Mouse (Mus musculus) MEL (cell line): ENCODE data around the gene Cd300lf. TPM values are rescaled to one million over a fixed set of nuclear protein-coding genes. Genes with fewer than 3 reads are reported as not detected.

Experiments used
- DNase-seq: peaks from one replicate; pipeline ENCODE4 v3.0.0; 2011; ENCODE audit warnings: low read depth, low spot score
- H3K27ac ChIP-seq: 2 replicates; pipeline ENCODE4 v1.5.1; 2012; ENCODE audit warnings: low read depth, mild to moderate bottlenecking, control low read depth, low read length, moderate library complexity; ENCODE audit not compliant: control insufficient read depth
- H3K27me3 ChIP-seq, 2 experiments: fragments of 150-350 bp in 1 of 2; sonication (generic) in 1 of 2; 2 replicates each; pipeline ENCODE4 v1.6.1; 2012; ENCODE audit warnings: low read length in 2 of 2, mild to moderate bottlenecking in 2 of 2, improper control_type of control experiment in 1 of 2, moderate library complexity in 1 of 2; ENCODE audit not compliant: insufficient read depth in 2 of 2, control insufficient read depth in 1 of 2
- H3K36me3 ChIP-seq, 2 experiments: 2 replicates each; pipeline ENCODE4 v1.6.1; 2012 to 2014; ENCODE audit warnings: low read length in 2 of 2, improper control_type of control experiment in 1 of 2, inconsistent platforms in 1 of 2, mild to moderate bottlenecking in 1 of 2; ENCODE audit not compliant: insufficient read depth in 2 of 2, control insufficient read depth in 1 of 2
- H3K4me1 ChIP-seq, 2 experiments: fragments of 150-350 bp in 1 of 2; sonication (generic) in 1 of 2; 2 replicates each; pipeline ENCODE4 v1.6.1; 2012; ENCODE audit warnings: low read length in 2 of 2, improper control_type of control experiment in 1 of 2, mild to moderate bottlenecking in 1 of 2; ENCODE audit not compliant: insufficient read depth in 2 of 2, control insufficient read depth in 1 of 2
- H3K4me3 ChIP-seq, 2 experiments: fragments of 150-350 bp in 1 of 2; sonication (generic) in 1 of 2; 2 replicates each; pipeline ENCODE4 v1.5.1; 2012; ENCODE audit warnings: low read depth in 2 of 2, low read length in 2 of 2, mild to moderate bottlenecking in 2 of 2, moderate library complexity in 2 of 2, control low read depth in 1 of 2, improper control_type of control experiment in 1 of 2; ENCODE audit not compliant: control insufficient read depth in 1 of 2, insufficient read depth in 1 of 2
- H3K79me2 ChIP-seq: 2 replicates; pipeline ENCODE4 v1.6.1; 2012; ENCODE audit warnings: mild to moderate bottlenecking, low read length, moderate library complexity; ENCODE audit not compliant: control insufficient read depth, poor library complexity, insufficient read depth
- H3K9ac ChIP-seq: 2 replicates; pipeline ENCODE4 v1.6.1; 2012; ENCODE audit warnings: low read depth, mild to moderate bottlenecking, control low read depth, low read length, moderate library complexity; ENCODE audit not compliant: control insufficient read depth, poor library complexity, severe bottlenecking
- H3K9me3 ChIP-seq: fragments of 150-350 bp; sonication (generic); replicated peaks from 2 replicates; pipeline ENCODE4 v1.6.1; 2012; ENCODE audit warnings: mild to moderate bottlenecking, low read length, improper control_type of control experiment, moderate library complexity; ENCODE audit not compliant: insufficient read depth
- BHLHE40 ChIP-seq: IDR thresholded peaks from 2 replicates; pipeline ENCODE4 v1.6.1; 2012; ENCODE audit warnings: low read depth, mild to moderate bottlenecking, inconsistent platforms, low read length, improper control_type of control experiment, borderline replicate concordance
- CHD1 ChIP-seq: IDR thresholded peaks from 2 replicates; pipeline ENCODE4 v1.6.1; 2012; ENCODE audit warnings: low read depth, mild to moderate bottlenecking, inconsistent platforms, low read length, improper control_type of control experiment
- ETS1 ChIP-seq: IDR thresholded peaks from 2 replicates; pipeline ENCODE4 v1.6.1; 2012; ENCODE audit warnings: low read depth, mild to moderate bottlenecking, inconsistent platforms, low read length, improper control_type of control experiment, moderate library complexity
- GATA1 ChIP-seq: IDR thresholded peaks from 2 replicates; pipeline ENCODE4 v1.6.1; 2011; ENCODE audit warnings: low read depth, low read length, improper control_type of control experiment
- JUND ChIP-seq: IDR thresholded peaks from 2 replicates; pipeline ENCODE4 v1.6.1; 2011; ENCODE audit warnings: low read depth, mild to moderate bottlenecking, improper control_type of control experiment, low read length
- MAX ChIP-seq: IDR thresholded peaks from 2 replicates; pipeline ENCODE4 v1.6.1; 2011; ENCODE audit warnings: low read length, improper control_type of control experiment
- MYB ChIP-seq: IDR thresholded peaks from 2 replicates; pipeline ENCODE4 v1.6.1; 2011; ENCODE audit warnings: mild to moderate bottlenecking, low read depth, low read length, improper control_type of control experiment
- POLR2AphosphoS2 ChIP-seq: IDR thresholded peaks from 2 replicates; pipeline ENCODE4 v1.6.1; 2011; ENCODE audit warnings: low read length, improper control_type of control experiment
- RAD21 ChIP-seq: IDR thresholded peaks from 2 replicates; pipeline ENCODE4 v1.6.1; 2011; ENCODE audit warnings: mild to moderate bottlenecking, low read depth, low read length, improper control_type of control experiment
- SIN3A ChIP-seq: IDR thresholded peaks from 2 replicates; pipeline ENCODE4 v1.6.1; 2012; ENCODE audit warnings: low read length, improper control_type of control experiment, inconsistent platforms
- TCF12 ChIP-seq: IDR thresholded peaks from 2 replicates; pipeline ENCODE4 v1.6.1; 2014; ENCODE audit warnings: low read depth, mild to moderate bottlenecking, inconsistent platforms, low read length, improper control_type of control experiment, moderate library complexity
- USF2 ChIP-seq, 2 experiments: IDR thresholded peaks; 2 replicates each; pipeline ENCODE4 v1.6.1; 2011 to 2012; ENCODE audit warnings: improper control_type of control experiment in 2 of 2, low read length in 2 of 2, borderline replicate concordance in 1 of 2, inconsistent platforms in 1 of 2, low read depth in 1 of 2, mild to moderate bottlenecking in 1 of 2; ENCODE audit not compliant: insufficient read depth in 1 of 2
- ZC3H11A ChIP-seq: IDR thresholded peaks from 2 replicates; pipeline ENCODE4 v1.6.1; 2012; ENCODE audit warnings: low read depth, mild to moderate bottlenecking, inconsistent platforms, low read length, improper control_type of control experiment
- polyA plus RNA-seq, 2 experiments: library from polyadenylated mRNA; stranded (reverse) in 1 of 2; unstranded in 1 of 2; fragments of >175 nt in 1 of 2; fragments of >200 nt in 1 of 2; gene quantifications; 2 replicates each; pipeline versions ENCODE4 v1.2.1 to v1.2.4; 2012; ENCODE audit warnings: low replicate concordance in 2 of 2, low read depth in 1 of 2; ENCODE audit not compliant: insufficient read length in 2 of 2, insufficient read depth in 1 of 2, missing spikeins in 1 of 2
- total RNA-seq: library from RNA; depleted of rRNA; stranded (reverse); fragments of 300-350 nt; gene quantifications from 2 replicates; pipeline ENCODE4 v1.2.3, GENCODE M21; 2012

The Cd300lf gene
- total and polyA plus RNA-seq, 3 experiments = 0.12 to 0.46 TPM; not detected in 1

- H3K36me3 ChIP-seq = peaks cover 0 to 4% of the 10 kb centered on the region in 2 experiments; a peak in 2 of 4 replicates
- H3K4me1 ChIP-seq = no peaks in the 10 kb centered on the region
Measured at GRCm38 (mm10) chr11:115178766-115179165, 45.0 kb upstream of the Cd300lf start.

GRCm38 (mm10) chr11:115177559-115178195 is 43.9 kb upstream of the Cd300lf start:
- DNase-seq = no peak
- Histone ChIP-seq H3K36me3 (peaks cover under 1 to 4% of the 10 kb centered on the region in 2 experiments; a peak in 3 of 4 replicates), H3K4me1 (no peaks in the 10 kb centered on the region)
- TF ChIP-seq GATA1 = no peak
- TF ChIP-seq JUND = no peak
- TF ChIP-seq RAD21 = no peak
- TF ChIP-seq USF2 (IDR thresholded peaks at IDR 0.05; ENCODE audit: borderline replicate concordance in 1 of 2, insufficient read depth in 1 of 2, low read depth in 1 of 2, low read length in 2 of 2) = no peak
- TF ChIP-seq MAX = no peak
- no peak for TF ChIP-seq ZC3H11A
- TF ChIP-seq POLR2AphosphoS2 = no peak
- TF ChIP-seq, all 39 proteins: peak for 0
- Histone ChIP-seq H3K79me2 (0 out of 2 replicates have a peak, but pooled peaks cover under 1% of the 10 kb centered on the region), H3K9ac (no peak overlapping the region), H3K27me3 (no peaks in the 10 kb centered on the region), H3K27ac (no peak overlapping the region), H3K4me3 (no peak overlapping the region), H3K9me3 (no peaks in the 10 kb centered on the region)

More at GRCm38 (mm10) chr11:115178766-115179165, 45.0 kb upstream of the Cd300lf start:
- no peak for TF ChIP-seq CHD1
- no peak for TF ChIP-seq MYB
- TF ChIP-seq MAX = no peak
- no peak for TF ChIP-seq ETS1
- no peak for TF ChIP-seq SIN3A
- no peak for TF ChIP-seq ZC3H11A
- TF ChIP-seq TCF12 = no peak
- TF ChIP-seq BHLHE40 = no peak
- TF ChIP-seq, all 39 proteins: peak for 0
- H3K27ac ChIP-seq = no peak overlapping the region
- H3K27me3 ChIP-seq = no peaks in the 10 kb centered on the region
- H3K9me3 ChIP-seq = no peaks in the 10 kb centered on the region
- H3K79me2 ChIP-seq = no peaks in the 10 kb centered on the region
- DNase-seq = no peak
- no peak overlapping the region for H3K4me3 ChIP-seq
- no peak overlapping the region for H3K9ac ChIP-seq
